Mouse (Mus musculus): ENCODE data around the gene Slc25a44. TPM values are rescaled to one million over a fixed set of nuclear protein-coding genes. Genes with fewer than 3 reads are reported as not detected.

Slc25a44 gene
- polyA plus RNA-seq, 1 experiment = 1.2 TPM

DNA sequence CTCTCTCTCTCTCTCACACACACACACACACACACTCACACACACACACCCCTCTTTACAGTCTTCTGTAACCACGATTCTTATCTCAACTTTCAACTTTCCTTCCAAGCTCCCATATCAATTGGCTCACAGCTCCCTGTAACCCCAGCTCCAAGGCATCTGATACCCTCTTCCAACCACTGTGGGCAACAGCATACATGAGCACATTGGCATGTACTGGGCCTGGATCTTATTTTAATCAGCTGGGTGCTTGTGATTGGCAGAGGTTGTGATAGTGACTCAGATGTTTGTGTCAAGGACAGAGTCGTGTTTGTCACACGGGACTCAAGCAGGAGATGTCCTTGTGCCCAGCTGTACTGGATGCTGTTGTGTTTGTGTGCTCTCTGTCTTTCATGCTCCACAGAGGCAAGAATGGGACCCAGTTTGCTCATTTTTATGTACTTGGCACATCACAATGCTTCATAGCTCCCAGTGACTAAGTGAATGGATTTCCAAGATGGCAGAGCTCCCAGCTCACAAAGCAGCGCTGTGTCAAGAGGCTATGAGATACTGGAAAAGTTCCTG lies 2.5 kb upstream of the Slc25a44 start:
- H3K4me3 ChIP-seq (replicated peaks) = no peak overlapping the region

DNA sequence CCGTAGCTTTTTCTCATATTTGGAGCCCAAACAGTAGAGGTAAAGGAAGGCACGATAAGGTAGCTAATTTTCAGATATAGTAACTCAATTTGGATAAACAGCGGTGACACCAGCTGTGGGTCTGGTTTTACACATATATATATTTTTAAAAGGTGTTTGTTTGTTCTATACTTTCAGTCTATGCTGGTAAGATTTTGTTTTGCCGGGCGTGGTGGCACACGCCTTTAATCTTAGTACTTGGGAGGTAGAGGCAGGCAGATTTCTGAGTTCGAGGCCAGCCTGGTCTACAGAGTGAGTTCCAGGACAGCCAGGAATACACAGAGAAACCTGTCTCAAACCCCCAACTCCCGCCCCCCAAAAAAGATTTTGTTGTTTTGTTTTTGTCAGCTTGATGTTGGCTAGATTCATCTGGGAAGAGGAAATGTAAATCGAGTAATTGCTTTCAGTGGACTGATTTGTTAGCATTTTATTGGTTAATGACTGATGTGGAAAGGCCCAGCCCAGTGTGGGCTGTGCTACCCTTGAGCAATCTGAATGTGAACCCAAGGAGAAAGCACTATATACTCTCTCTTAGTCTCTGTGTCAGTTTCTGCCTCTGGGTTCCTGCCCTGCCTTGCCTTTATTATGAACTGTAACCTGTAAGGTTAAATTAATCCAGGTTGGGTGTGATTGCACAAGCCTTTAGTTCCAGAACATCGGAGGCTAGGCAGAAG lies 925 bp upstream of the Slc25a44 start:
- peaks cover 56% of the 10 kb centered on the region for H3K4me1 ChIP-seq (ENCODE audit: control insufficient read depth)
- H3K4me3 ChIP-seq (replicated peaks) = peak overlapping the region; percentile 99
- peaks cover 23% of the 10 kb centered on the region for H3K36me3 ChIP-seq (ENCODE audit: control insufficient read depth)
- H3K9me3 ChIP-seq (ENCODE audit: control insufficient read depth, low read length) = peaks cover 2% of the 10 kb centered on the region; the same call in 1 of the 2 replicates
- TF ChIP-seq GATA1 (IDR thresholded peaks at IDR 0.05; ENCODE audit: low read length) = no peak
- H3K27me3 ChIP-seq (ENCODE audit: control insufficient read depth) = no peaks in the 10 kb centered on the region

More for the DNA sequence above, 2.5 kb upstream of the Slc25a44 start:
- no peak for TF ChIP-seq GATA1 (IDR thresholded peaks at IDR 0.05; ENCODE audit: low read length)
- TF ChIP-seq TAL1 (IDR thresholded peaks at IDR 0.05; ENCODE audit: low read length) = no peak
- H3K9me3 ChIP-seq (ENCODE audit: control insufficient read depth, low read length) = no peaks in the 10 kb centered on the region
- H3K4me1 ChIP-seq (ENCODE audit: control insufficient read depth) = peaks cover 42% of the 10 kb centered on the region
- H3K27me3 ChIP-seq (ENCODE audit: control insufficient read depth) = no peaks in the 10 kb centered on the region
- peaks cover 8% of the 10 kb centered on the region for H3K36me3 ChIP-seq (ENCODE audit: control insufficient read depth)

DNA sequence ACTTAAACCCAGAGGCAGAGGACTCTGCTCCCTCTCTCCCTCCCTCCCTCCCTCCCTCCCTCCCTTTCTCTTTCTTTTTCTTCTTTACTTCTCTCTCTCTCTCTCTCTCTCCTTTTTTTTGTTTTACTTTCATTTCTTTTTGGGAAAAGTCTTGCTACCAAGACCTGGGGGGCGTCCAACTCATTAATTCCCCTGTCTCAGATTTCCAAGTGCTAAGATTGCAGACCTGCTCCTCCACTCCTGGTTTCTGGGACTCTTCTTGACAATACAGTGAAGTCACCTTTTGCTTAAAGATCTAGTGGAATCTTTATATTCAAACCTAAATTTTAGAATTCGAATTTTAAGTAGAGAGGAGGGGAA lies 371 bp upstream of the Slc25a44 start:
- H3K4me1 ChIP-seq (ENCODE audit: control insufficient read depth) = peaks cover 62% of the 10 kb centered on the region
- no peaks in the 10 kb centered on the region for H3K27me3 ChIP-seq (ENCODE audit: control insufficient read depth)
- peaks cover 29% of the 10 kb centered on the region for H3K36me3 ChIP-seq (ENCODE audit: control insufficient read depth)
- TF ChIP-seq TAL1 (IDR thresholded peaks at IDR 0.05; ENCODE audit: low read length) = no peak
- TF ChIP-seq GATA1 (IDR thresholded peaks at IDR 0.05; ENCODE audit: low read length) = no peak
- H3K4me3 ChIP-seq (replicated peaks) = peak overlapping the region; percentile 99
- H3K9me3 ChIP-seq (ENCODE audit: control insufficient read depth, low read length) = peaks cover 2% of the 10 kb centered on the region; the same call in 1 of the 2 replicates

DNA sequence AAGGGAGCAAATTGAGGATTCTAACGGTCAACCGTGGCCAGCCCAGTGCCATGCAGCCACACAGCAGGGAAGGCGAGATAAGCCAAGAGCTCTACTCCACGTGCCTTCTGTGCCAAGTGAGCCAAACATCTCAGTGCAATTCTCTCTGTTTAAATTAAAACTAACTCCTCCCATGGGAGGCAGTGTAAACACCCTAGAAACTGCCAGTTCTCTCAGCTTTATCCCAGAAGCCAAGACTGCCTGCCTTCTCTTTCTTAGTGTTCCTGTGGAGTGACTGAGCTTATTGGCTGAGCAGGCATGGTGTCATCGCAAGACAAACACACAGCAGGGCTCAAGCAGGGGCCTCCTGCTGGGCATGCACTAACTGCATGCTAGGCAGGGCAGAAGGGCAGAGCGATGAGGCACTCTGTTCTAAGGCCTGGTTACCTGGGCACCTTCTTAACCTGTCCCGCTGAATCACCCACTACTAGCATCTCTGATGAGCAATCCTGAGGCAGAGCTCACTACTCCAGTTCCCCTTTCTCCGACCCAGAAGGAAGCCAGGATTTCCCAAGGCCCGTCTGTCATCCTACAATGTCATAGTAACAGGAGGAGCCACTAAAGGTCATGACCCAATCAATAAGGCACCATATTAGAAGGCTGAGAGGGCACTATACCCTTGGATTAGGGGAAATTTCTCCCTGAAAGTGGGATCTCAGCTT lies 2.8 kb downstream of the Slc25a44 start:
- Histone ChIP-seq H3K4me1 (ENCODE audit: control insufficient read depth) (peaks cover 84% of the 10 kb centered on the region), H3K36me3 (ENCODE audit: control insufficient read depth) (peaks cover 60% of the 10 kb centered on the region), H3K27me3 (ENCODE audit: control insufficient read depth) (no peaks in the 10 kb centered on the region), H3K9me3 (ENCODE audit: control insufficient read depth, low read length) (peaks cover 2% of the 10 kb centered on the region; the same call in 1 of the 2 replicates), H3K4me3 (replicated peaks) (peak overlapping the region; percentile 31)
- TF ChIP-seq GATA1 (IDR thresholded peaks at IDR 0.05; ENCODE audit: low read length) (no peak), TAL1 (IDR thresholded peaks at IDR 0.05; ENCODE audit: low read length) (no peak)

DNA sequence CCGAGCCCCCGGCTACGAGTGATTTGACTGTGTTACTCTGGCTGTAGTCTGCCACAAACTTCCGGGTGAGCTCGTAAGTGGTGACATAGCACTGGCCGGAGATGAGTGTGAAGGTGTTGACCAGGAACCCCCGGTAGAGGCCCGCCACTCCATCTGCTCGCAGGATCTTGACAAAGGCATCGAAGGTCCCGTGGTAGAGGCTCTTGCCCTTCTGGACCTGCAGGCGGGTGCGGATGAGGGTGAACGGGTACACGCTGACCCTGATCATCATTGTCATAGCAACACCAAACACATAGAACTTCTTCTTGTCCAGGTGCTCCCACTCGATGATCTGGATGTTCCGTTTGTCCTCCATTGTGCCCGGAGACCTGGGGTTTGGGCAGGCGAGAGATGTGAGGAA lies 4.2 kb downstream of the Slc25a44 start:
- no peaks in the 10 kb centered on the region for H3K27me3 ChIP-seq (ENCODE audit: control insufficient read depth)
- peaks cover 2% of the 10 kb centered on the region; the same call in 1 of the 2 replicates for H3K9me3 ChIP-seq (ENCODE audit: control insufficient read depth, low read length)
- TF ChIP-seq GATA1 (IDR thresholded peaks at IDR 0.05; ENCODE audit: low read length) (no peak), TAL1 (IDR thresholded peaks at IDR 0.05; ENCODE audit: low read length) (no peak)
- no peak overlapping the region for H3K4me3 ChIP-seq (replicated peaks)
- peaks cover 74% of the 10 kb centered on the region for H3K36me3 ChIP-seq (ENCODE audit: control insufficient read depth)
- H3K4me1 ChIP-seq (ENCODE audit: control insufficient read depth) = peaks cover 91% of the 10 kb centered on the region

DNA sequence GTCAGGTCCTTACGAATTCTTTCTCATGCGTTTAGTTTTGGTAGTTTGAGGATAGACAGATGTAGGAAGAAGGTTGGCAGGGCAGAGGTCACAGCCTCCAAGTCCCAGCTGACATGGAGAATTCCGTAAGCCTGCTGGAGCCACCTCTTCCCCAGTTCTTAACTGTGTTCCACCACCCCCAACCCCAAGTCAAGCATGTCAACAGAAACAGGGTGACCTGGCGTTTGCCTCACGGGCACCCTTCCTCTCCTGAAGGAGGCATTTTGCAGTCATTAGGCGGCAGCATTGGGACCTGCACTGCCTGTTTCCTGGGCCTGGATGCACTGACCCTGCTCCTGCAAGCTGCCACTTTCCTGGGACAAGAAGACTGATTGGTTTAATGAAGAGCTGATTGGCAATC lies 6.9 kb downstream of the Slc25a44 start:
- no peak overlapping the region for H3K4me3 ChIP-seq (replicated peaks)
- peaks cover 2% of the 10 kb centered on the region; the same call in 1 of the 2 replicates for H3K9me3 ChIP-seq (ENCODE audit: control insufficient read depth, low read length)
- peaks cover 98% of the 10 kb centered on the region for H3K36me3 ChIP-seq (ENCODE audit: control insufficient read depth)
- TF ChIP-seq GATA1 (IDR thresholded peaks at IDR 0.05; ENCODE audit: low read length) = no peak
- no peak for TF ChIP-seq TAL1 (IDR thresholded peaks at IDR 0.05; ENCODE audit: low read length)
- no peaks in the 10 kb centered on the region for H3K27me3 ChIP-seq (ENCODE audit: control insufficient read depth)
- peaks cover 93% of the 10 kb centered on the region for H3K4me1 ChIP-seq (ENCODE audit: control insufficient read depth)

DNA sequence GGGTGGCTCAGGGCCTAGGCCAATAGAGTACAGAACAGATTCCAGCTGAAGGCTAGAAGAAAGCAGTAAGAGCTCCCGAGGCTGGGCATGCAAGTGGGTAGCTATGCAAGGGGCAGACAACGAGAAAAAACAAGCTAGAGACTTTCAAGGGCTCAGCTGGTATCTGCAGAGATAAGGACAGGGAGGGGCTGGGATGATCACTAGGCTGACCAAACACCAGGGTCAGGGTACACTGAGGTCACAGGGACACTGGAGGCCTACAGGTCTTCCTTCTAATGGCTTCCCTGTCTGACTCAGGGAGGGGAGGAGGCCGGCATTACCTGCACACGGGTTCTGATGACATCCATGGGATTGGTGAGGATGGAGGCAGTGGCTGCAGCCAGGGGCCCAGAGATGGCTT lies 9.3 kb downstream of the Slc25a44 start:
- H3K4me3 ChIP-seq (replicated peaks) = peak overlapping the region; percentile 4
- no peaks in the 10 kb centered on the region for H3K27me3 ChIP-seq (ENCODE audit: control insufficient read depth)
- peaks cover 93% of the 10 kb centered on the region for H3K4me1 ChIP-seq (ENCODE audit: control insufficient read depth)
- no peak for TF ChIP-seq GATA1 (IDR thresholded peaks at IDR 0.05; ENCODE audit: low read length)
- TF ChIP-seq TAL1 (IDR thresholded peaks at IDR 0.05; ENCODE audit: low read length) = no peak
- H3K9me3 ChIP-seq (ENCODE audit: control insufficient read depth, low read length) = no peaks in the 10 kb centered on the region
- peaks cover 100% of the 10 kb centered on the region for H3K36me3 ChIP-seq (ENCODE audit: control insufficient read depth)

DNA sequence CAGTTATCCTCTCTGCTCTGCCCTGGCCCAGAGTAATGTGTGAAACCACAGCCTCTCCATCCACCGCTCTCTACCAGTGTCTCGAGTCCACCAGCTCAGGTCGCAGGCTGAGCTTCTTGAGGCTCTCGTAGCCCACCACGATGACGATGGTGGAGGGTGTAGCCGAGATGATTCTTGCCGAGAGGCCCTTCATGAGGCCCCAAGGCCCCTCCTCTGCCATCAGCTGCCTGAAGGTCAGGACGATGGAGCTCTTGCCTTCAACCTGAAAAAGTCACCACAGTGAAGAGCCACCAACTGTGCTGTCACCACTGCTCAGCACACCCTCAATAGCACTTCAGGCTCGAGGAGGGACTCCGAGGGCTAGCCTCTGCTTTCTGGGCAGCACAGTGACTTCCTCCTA lies 12.3 kb downstream of the Slc25a44 start:
- TF ChIP-seq GATA1 (IDR thresholded peaks at IDR 0.05; ENCODE audit: low read length) = no peak
- TF ChIP-seq TAL1 (IDR thresholded peaks at IDR 0.05; ENCODE audit: low read length) = no peak
- Histone ChIP-seq H3K27me3 (ENCODE audit: control insufficient read depth) (no peaks in the 10 kb centered on the region), H3K4me3 (replicated peaks) (no peak overlapping the region), H3K36me3 (ENCODE audit: control insufficient read depth) (peaks cover 83% of the 10 kb centered on the region), H3K4me1 (ENCODE audit: control insufficient read depth) (peaks cover 91% of the 10 kb centered on the region), H3K9me3 (ENCODE audit: control insufficient read depth, low read length) (no peaks in the 10 kb centered on the region)

DNA sequence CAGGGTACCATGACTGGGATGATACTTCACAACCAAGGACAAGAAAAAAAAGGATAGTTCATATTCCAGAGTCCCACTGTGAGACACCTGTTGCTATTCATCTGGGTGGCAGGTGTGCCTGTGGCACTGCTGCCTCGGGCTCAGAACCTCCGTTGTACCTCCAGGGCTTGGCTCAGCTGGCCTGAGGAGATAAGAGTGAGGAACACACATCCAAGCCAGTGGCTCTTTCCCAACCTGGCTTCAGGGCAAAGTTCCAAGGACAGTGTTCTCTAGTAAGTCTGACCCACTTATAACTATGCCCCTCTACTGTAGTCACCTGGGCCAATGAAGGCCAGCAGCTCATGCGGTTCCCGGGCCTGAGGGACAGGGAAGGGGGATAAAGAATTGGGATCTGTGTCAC lies 13.3 kb downstream of the Slc25a44 start:
- peaks cover 82% of the 10 kb centered on the region for H3K36me3 ChIP-seq (ENCODE audit: control insufficient read depth)
- no peaks in the 10 kb centered on the region for H3K9me3 ChIP-seq (ENCODE audit: control insufficient read depth, low read length)
- H3K4me3 ChIP-seq (replicated peaks) = peak overlapping the region; percentile 78
- no peaks in the 10 kb centered on the region for H3K27me3 ChIP-seq (ENCODE audit: control insufficient read depth)
- peaks cover 92% of the 10 kb centered on the region for H3K4me1 ChIP-seq (ENCODE audit: control insufficient read depth)
- TF ChIP-seq TAL1 (IDR thresholded peaks at IDR 0.05; ENCODE audit: low read length) (peak; percentile 79), GATA1 (IDR thresholded peaks at IDR 0.05; ENCODE audit: low read length) (peak; percentile 77)
